Mouse (Mus musculus): ENCODE data around the gene Tcp11l1.

DNA sequence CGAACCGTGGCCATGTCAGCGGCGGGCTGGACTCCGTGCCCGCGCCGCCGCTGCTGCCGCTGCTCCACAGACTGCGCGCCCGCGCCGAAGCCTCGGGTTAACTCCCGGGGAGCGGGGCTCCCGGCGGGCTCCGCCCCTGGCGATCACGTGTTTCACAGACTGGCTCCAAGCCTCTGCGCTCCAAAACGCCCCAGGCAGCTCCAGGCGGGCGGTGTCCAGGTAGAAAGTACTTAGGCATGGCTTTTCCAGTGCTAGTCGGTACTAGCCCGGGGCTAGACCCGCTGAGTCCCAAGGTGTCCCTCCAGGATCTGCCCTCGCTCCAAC lies 30.7 kb upstream of the Tcp11l1 start, which contains the start of gene Depdc7:
- TF ChIP-seq CTCF (IDR thresholded peaks at IDR 0.05; ENCODE audit: low read depth) (no peak), EP300 (optimal IDR thresholded peaks at IDR 0.05) (no peak)

Measured in stomach, postnatal 0 days (tissue).